Mouse (Mus musculus) cerebellum, adult 2 months (tissue): Measurements from ENCODE around the gene Pkd1. TPM values are rescaled to one million over a fixed set of nuclear protein-coding genes. Genes with fewer than 3 reads are reported as not detected.

Source experiments
- DNase-seq, 2 experiments: peaks; one replicate each; pipeline ENCODE4 v3.0.0; 2021
- H3K27ac ChIP-seq: fragments of 200-500 bp; 2 replicates; pipeline ENCODE4 v1.5.1; 2012; ENCODE audit warnings: low read length, control low read depth, inconsistent platforms; ENCODE audit not compliant: insufficient read depth
- H3K27me3 ChIP-seq: fragments of 200-500 bp; 2 replicates; pipeline ENCODE4 v1.6.1; 2012; ENCODE audit warnings: inconsistent platforms, mild to moderate bottlenecking, low read length, moderate library complexity; ENCODE audit not compliant: control insufficient read depth, insufficient read depth
- H3K4me1 ChIP-seq: fragments of 200-500 bp; 2 replicates; pipeline ENCODE4 v1.6.1; 2011; ENCODE audit warnings: low read length; ENCODE audit not compliant: control insufficient read depth, insufficient read depth
- H3K4me3 ChIP-seq: fragments of 200-500 bp; replicated peaks from 2 replicates; pipeline ENCODE3; 2011; ENCODE audit warnings: mild to moderate bottlenecking, low read depth, low read length, control low read depth; ENCODE audit not compliant: insufficient read depth
- CTCF ChIP-seq: fragments of 200-500 bp; IDR thresholded peaks from 2 replicates; pipeline ENCODE4 v1.5.1; 2011; ENCODE audit warnings: low read depth, mild to moderate bottlenecking, control low read depth, low read length, moderate library complexity, borderline replicate concordance; ENCODE audit not compliant: insufficient read depth
- POLR2A ChIP-seq: fragments of 200-500 bp; IDR thresholded peaks from 2 replicates; pipeline ENCODE4 v1.6.1; 2011; ENCODE audit warnings: low read length, control low read depth, borderline replicate concordance; ENCODE audit not compliant: insufficient read depth
- WGBS: fragments of 180-500 bp; shearing (Covaris S2); methylation state at CpG from one replicate; pipeline ENCODE4 v1.1.7; 2018; 5-methylcytosine and 5-hydroxymethylcytosine counted together
- polyA plus RNA-seq: library from polyadenylated mRNA; depleted of rRNA; stranded (reverse); fragments of >200 nt; gene quantifications from 2 replicates; pipeline ENCODE4 v1.2.3, GENCODE M21; 2012

Gene Pkd1
- polyA plus RNA-seq, 1 experiment: 122 TPM

DNA sequence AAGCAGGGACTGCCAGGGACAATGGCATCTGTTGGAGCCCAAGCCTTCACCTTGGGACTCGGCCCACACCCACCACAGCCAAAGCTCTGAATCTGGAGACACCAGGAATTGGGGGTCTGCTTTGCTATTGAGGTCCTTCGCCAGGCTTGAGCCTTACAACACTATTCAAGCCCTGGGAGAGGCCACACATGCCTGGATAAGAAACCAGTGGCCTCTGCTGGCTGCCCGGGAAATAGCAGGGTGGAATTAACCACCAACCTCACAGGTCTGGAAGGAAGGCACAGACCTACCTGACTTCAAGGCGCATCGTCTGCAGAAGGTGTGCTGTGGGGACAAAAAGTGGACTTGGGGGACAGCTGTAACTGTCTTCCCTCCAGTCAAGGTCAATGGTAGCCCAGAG is 36.0 kb upstream of the Pkd1 start:
- Histone ChIP-seq H3K27me3 (no peaks in the 10 kb centered on the region), H3K27ac (no peak overlapping the region), H3K4me3 (no peak overlapping the region), H3K4me1 (peaks cover 3% of the 10 kb centered on the region; the same call in 1 of the 2 replicates)
- WGBS: 29% methylated on average over 5 of the region's 5 CpGs
- TF ChIP-seq CTCF (peak; percentile 72; the same call in 1 of the 2 replicates), POLR2A (no peak)
- DNase-seq: peak; percentile 65 to 74

DNA sequence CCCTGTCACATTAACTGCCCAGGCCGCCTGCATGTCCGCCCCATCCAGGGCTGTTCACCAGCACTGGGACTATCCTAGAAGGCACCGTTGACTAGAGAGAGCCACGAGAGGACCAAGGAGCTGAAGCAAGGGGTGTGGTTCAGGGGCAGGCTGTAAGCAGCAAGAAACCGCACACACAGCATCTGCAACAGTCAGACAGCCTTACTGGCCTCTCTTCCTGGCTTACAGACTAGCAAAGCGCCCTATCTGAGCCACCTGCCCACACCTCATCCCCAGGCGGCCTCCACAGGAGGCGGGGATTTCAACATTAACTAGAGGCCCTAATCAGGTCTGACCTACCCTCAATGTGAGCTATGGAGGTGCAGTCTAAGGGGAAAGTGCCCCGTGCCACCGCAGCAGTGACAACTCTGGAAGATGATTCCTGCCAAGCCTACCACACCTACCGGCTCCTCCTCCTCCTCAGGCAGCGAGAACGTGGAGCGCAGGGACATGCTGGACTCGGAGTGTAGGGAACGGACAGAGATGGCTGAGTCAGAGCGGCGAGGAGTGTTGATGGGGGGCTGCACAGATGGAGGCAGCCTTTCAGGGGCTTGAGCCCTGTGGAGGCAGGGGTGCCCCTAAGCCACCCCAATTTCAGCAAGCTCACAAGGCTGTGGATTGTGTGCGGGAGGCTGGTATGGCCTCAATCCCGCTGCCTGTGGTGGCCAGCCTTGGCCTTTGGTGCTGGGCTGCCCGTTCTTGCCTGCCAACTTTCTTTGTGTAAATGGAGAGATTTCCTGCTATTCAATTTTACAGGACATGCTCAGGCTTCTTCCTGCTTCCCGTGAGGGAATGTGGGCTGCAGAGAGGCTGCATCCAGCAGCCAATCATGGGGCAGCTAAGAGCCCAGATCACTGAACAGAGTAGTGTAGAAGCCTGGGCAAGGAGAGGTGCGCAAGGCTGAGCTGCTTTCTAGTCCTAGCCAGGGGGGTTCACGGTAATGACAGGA is 35.1 kb upstream of the Pkd1 start:
- 86% methylated on average over 24 of the region's 24 CpGs for WGBS
- Histone ChIP-seq H3K4me1 (peaks cover 3% of the 10 kb centered on the region; the same call in 1 of the 2 replicates), H3K27me3 (no peaks in the 10 kb centered on the region), H3K27ac (no peak overlapping the region), H3K4me3 (no peak overlapping the region)
- no peak for DNase-seq
- TF ChIP-seq CTCF: no peak
- no peak for TF ChIP-seq POLR2A

GRCm38 (mm10) chr17:24520450-24520849 is 29.2 kb upstream of the Pkd1 start:
- TF ChIP-seq POLR2A (no peak), CTCF (no peak)
- H3K4me3 ChIP-seq: no peak overlapping the region
- H3K4me1 ChIP-seq: peaks cover 3% of the 10 kb centered on the region; the same call in 1 of the 2 replicates
- no peaks in the 10 kb centered on the region for H3K27me3 ChIP-seq
- 74% methylated on average over 4 of the region's 4 CpGs for WGBS
- DNase-seq: no peak
- no peak overlapping the region for H3K27ac ChIP-seq

DNA sequence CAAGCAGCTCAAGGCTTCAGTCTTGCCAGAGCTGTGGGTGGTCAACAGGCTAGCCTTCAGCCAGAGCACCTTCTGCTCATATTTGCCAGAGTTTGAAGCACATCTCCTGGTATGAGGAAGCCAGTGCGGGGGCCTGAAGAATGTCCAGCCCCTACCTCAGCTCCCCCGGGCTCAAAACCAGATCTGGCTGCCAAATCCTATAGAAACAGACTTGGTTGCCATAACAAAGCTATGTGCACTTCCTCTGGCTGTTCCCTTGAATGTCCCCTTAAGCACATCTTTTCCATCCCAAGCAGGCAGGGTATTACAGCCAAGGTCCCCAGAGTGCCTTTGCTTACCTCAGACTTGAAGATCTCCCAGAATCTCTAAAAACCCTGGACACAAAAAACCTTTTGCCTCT is 24.9 kb upstream of the Pkd1 start:
- 25% methylated on average over 2 of the region's 2 CpGs for WGBS
- Histone ChIP-seq H3K4me3 (no peak overlapping the region), H3K27me3 (no peaks in the 10 kb centered on the region), H3K4me1 (peaks cover 11% of the 10 kb centered on the region), H3K27ac (no peak overlapping the region)
- no peak for DNase-seq
- no peak for TF ChIP-seq CTCF
- TF ChIP-seq POLR2A: no peak

DNA sequence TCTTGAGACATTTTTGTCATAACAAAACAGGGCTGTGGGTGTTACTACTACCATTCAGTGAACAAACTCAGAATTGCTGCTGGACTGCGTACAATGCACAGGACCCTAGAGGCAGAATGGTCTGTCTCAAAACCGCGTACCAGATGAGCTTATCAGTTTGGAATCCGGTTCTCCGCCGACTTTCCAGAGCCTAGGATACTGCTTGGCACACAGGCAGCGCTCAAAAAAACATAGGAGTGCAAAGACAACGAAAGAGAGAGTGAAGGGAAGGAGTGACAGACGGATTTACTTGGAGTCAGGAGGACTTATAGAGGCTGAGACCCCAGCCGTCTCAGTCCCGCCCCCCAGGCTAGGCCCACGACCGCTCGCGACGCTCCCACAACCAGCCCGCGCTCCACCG is 22.3 kb upstream of the Pkd1 start:
- no peak for DNase-seq
- Histone ChIP-seq H3K4me1 (peaks cover 22% of the 10 kb centered on the region), H3K27me3 (no peaks in the 10 kb centered on the region), H3K4me3 (peak overlapping the region; percentile 74), H3K27ac (peak overlapping the region; percentile 26; the same call in 1 of the 2 replicates)
- WGBS: under 1% methylated on average over 19 of the region's 19 CpGs
- TF ChIP-seq CTCF (no peak), POLR2A (no peak)

DNA sequence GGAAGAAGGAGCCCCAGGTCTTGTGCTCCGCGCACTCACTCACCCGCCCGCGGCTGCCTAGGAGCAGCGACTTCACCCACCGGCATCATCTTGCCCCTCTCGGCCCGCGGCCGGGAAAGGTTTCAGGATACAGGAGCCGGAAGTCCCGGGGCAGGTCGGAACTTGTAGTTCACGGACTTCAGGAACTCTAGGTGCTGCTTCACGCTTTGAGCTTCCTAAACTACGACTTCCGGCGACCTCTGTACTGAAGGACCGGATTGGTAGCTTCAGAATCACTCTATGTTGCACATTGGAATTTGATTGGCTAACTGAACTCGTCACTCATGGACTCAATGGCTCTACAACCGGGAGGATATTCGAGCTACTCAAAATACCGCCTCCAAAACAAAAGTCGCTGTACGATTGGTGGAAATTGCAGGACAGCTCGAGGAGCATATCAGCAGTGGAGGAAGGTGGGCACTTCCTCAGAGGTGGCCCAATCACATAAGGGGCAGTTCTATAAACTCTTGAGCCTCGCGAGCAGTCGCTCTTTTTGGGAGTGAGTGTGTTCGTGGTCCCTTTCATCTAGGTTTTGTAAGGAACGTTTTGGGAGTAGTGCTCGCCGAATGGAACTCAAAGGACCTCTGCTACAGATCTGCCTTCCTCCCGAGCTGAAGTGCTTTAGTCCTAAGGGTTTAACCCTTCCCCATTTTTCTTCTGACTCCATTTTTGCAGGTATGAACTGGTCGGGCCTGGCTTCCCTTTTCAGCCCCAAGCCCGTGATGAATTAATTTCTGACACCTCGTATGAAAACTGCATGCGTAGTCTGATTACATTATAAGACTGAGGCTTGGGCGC is 21.7 kb upstream of the Pkd1 start, which contains the start of gene Traf7:
Traf7 (minus strand) TSS at position 216 of the 837 bp plus-strand sequence.
- peak within 1 kb of the TSS; percentile 74 for H3K4me3 ChIP-seq
- H3K4me1 ChIP-seq: peaks cover 23% of the 10 kb centered on the region
- DNase-seq: peak; percentile 91 to 99
- H3K27me3 ChIP-seq: no peaks in the 10 kb centered on the region
- WGBS: under 1% methylated on average over 40 of the region's 40 CpGs
- TF ChIP-seq POLR2A: peak; percentile 99; the same call in 1 of the 2 replicates
- no peak for TF ChIP-seq CTCF
- peak within 1 kb of the TSS; percentile 26; the same call in 1 of the 2 replicates for H3K27ac ChIP-seq

DNA sequence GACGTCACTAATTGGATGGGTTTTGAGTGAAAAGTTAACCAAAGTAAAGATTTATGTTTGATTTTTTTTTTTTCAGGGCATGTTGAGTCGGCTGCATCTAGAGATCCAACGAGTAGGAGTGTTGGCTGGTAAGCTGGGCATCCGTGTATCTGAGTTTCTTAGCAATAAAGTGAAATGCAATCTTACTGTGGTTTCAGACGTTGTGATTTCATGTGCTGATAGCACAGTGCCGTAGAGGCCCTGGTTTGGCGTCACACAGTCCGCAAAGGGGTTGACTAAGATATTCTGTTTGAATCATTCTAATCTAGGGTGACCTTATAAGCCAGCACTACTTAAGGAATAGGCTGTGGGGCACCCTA is 21.1 kb upstream of the Pkd1 start:
- Histone ChIP-seq H3K4me1 (peaks cover 27% of the 10 kb centered on the region), H3K4me3 (peak overlapping the region; percentile 66), H3K27ac (0 out of 2 replicates have a peak overlapping the region, but pooled peaks have one; percentile 2), H3K27me3 (no peaks in the 10 kb centered on the region)
- WGBS: under 1% methylated on average over 8 of the region's 8 CpGs
- TF ChIP-seq POLR2A: no peak
- no peak for TF ChIP-seq CTCF
- no peak for DNase-seq
